Mouse (Mus musculus): Measurements from ENCODE around the gene Vwc2l.

Vwc2l gene

GRCm38 (mm10) chr1:70725655-70726066, at the start of gene Vwc2l:
Vwc2l (plus strand) TSS chr1:70725715.
- DNase-seq (ENCODE audit: extremely low read depth, low read depth, low spot score), result no peak

GRCm38 (mm10) chr1:70692529-70692928, 33.0 kb upstream of the Vwc2l start:
- peak; percentile 7 for DNase-seq (ENCODE audit: extremely low read depth, low read depth, low spot score)

- DNase-seq (ENCODE audit: extremely low read depth, low read depth, low spot score), result no peak
These were observed 25.2 kb upstream of the Vwc2l start for GRCm38 (mm10) chr1:70700270-70700669.

- no peak for DNase-seq (ENCODE audit: extremely low read depth, low read depth, low spot score)
These were observed 21.6 kb upstream of the Vwc2l start for GRCm38 (mm10) chr1:70703934-70704333.

- DNase-seq (ENCODE audit: extremely low read depth, low read depth, low spot score), result no peak
These were observed 19.7 kb upstream of the Vwc2l start for GRCm38 (mm10) chr1:70705821-70706220.

GRCm38 (mm10) chr1:70725045-70725444, 470 bp upstream of the Vwc2l start:
- DNase-seq (ENCODE audit: extremely low read depth, low read depth, low spot score), result no peak

- DNase-seq (ENCODE audit: extremely low read depth, low read depth, low spot score), result no peak
These were observed 61.6 kb downstream of the Vwc2l start for GRCm38 (mm10) chr1:70787146-70787545.

GRCm38 (mm10) chr1:70791636-70792035, 66.1 kb downstream of the Vwc2l start:
- no peak for DNase-seq (ENCODE audit: extremely low read depth, low read depth, low spot score)

- DNase-seq (ENCODE audit: extremely low read depth, low read depth, low spot score), result no peak
These were observed 69.6 kb downstream of the Vwc2l start for GRCm38 (mm10) chr1:70795094-70795493.

GRCm38 (mm10) chr1:70803401-70803800, 77.9 kb downstream of the Vwc2l start:
- DNase-seq (ENCODE audit: extremely low read depth, low read depth, low spot score), result no peak

GRCm38 (mm10) chr1:70823111-70823510, 97.6 kb downstream of the Vwc2l start:
- DNase-seq (ENCODE audit: extremely low read depth, low read depth, low spot score), result no peak

- no peak for DNase-seq (ENCODE audit: extremely low read depth, low read depth, low spot score)
These were observed 107.7 kb downstream of the Vwc2l start for GRCm38 (mm10) chr1:70833262-70833661.

- DNase-seq (ENCODE audit: extremely low read depth, low read depth, low spot score), result no peak
These were observed 116.7 kb downstream of the Vwc2l start for GRCm38 (mm10) chr1:70842222-70842621.

GRCm38 (mm10) chr1:70845276-70845675, 119.8 kb downstream of the Vwc2l start:
- DNase-seq (ENCODE audit: extremely low read depth, low read depth, low spot score), result no peak

GRCm38 (mm10) chr1:70851633-70852390, 126.3 kb downstream of the Vwc2l start:
- DNase-seq (ENCODE audit: extremely low read depth, low read depth, low spot score), result no peak

- DNase-seq (ENCODE audit: extremely low read depth, low read depth, low spot score), result no peak
These were observed 127.9 kb downstream of the Vwc2l start for GRCm38 (mm10) chr1:70853446-70853845.

GRCm38 (mm10) chr1:70855912-70856311, 130.4 kb downstream of the Vwc2l start:
- DNase-seq (ENCODE audit: extremely low read depth, low read depth, low spot score), result no peak

GRCm38 (mm10) chr1:70861672-70862071, 136.2 kb downstream of the Vwc2l start:
- DNase-seq (ENCODE audit: extremely low read depth, low read depth, low spot score), result no peak

GRCm38 (mm10) chr1:70866137-70866536, 140.6 kb downstream of the Vwc2l start:
- DNase-seq (ENCODE audit: extremely low read depth, low read depth, low spot score), result no peak

GRCm38 (mm10) chr1:70880496-70880895, 155.0 kb downstream of the Vwc2l start:
- DNase-seq (ENCODE audit: extremely low read depth, low read depth, low spot score), result no peak

GRCm38 (mm10) chr1:70881269-70881668, 155.8 kb downstream of the Vwc2l start:
- DNase-seq (ENCODE audit: extremely low read depth, low read depth, low spot score), result no peak

GRCm38 (mm10) chr1:70884156-70884555, 158.6 kb downstream of the Vwc2l start:
- no peak for DNase-seq (ENCODE audit: extremely low read depth, low read depth, low spot score)

GRCm38 (mm10) chr1:70902311-70902710, 176.8 kb downstream of the Vwc2l start:
- no peak for DNase-seq (ENCODE audit: extremely low read depth, low read depth, low spot score)

Data from fat pad, adult 2 months (tissue).